Mouse (Mus musculus) liver, embryonic 13.5 days (tissue): ENCODE results near the gene Nxpe5. TPM values are rescaled to one million over a fixed set of nuclear protein-coding genes. Genes with fewer than 3 reads are reported as not detected.
"Not testable (repeated sequence)": the region's sequence is repeated elsewhere in the genome, so short reads cannot be mapped to it uniquely, and the experiment has no call there.

Experiments
- ATAC-seq: fragments of 200-750 bp; cut with Nextera tagmentation; 2 replicates; pipeline ENCODE4 v1.8.0; 2017; ENCODE audit warnings: low read depth, mild to moderate bottlenecking, moderate number of reproducible peaks, moderate library complexity
- DNase-seq: peaks from one replicate; pipeline ENCODE4 v3.0.0; 2022
- H3K27ac ChIP-seq: fragments of 300-500 bp; sonication (generic); 2 replicates; pipeline ENCODE4 v1.5.1; 2015; ENCODE audit warnings: moderate library complexity, mild to moderate bottlenecking, inconsistent platforms
- H3K27me3 ChIP-seq: fragments of 300-500 bp; sonication (generic); 2 replicates; pipeline ENCODE4 v1.6.1; 2015; ENCODE audit warnings: mild to moderate bottlenecking, inconsistent platforms
- H3K36me3 ChIP-seq: fragments of 300-500 bp; sonication (generic); 2 replicates; pipeline ENCODE4 v1.6.1; 2015; ENCODE audit warnings: mild to moderate bottlenecking, inconsistent platforms
- H3K4me1 ChIP-seq: fragments of 300-500 bp; sonication (generic); replicated peaks from 2 replicates; pipeline ENCODE4 v1.6.1; 2015; ENCODE audit warnings: inconsistent platforms
- H3K4me2 ChIP-seq: fragments of 300-500 bp; sonication (generic); 2 replicates; pipeline ENCODE4 v1.6.1; 2015; ENCODE audit warnings: inconsistent platforms, mild to moderate bottlenecking, moderate library complexity
- H3K4me3 ChIP-seq: fragments of 300-500 bp; sonication (generic); replicated peaks from 2 replicates; pipeline ENCODE4 v1.5.1; 2015; ENCODE audit warnings: mild to moderate bottlenecking, inconsistent platforms
- H3K9ac ChIP-seq: fragments of 300-500 bp; sonication (generic); 2 replicates; pipeline ENCODE4 v1.6.1; 2015; ENCODE audit warnings: mild to moderate bottlenecking, inconsistent platforms
- H3K9me3 ChIP-seq: fragments of 300-500 bp; sonication (generic); replicated peaks from 2 replicates; pipeline ENCODE4 v1.6.1; 2016; ENCODE audit warnings: inconsistent platforms
- WGBS: fragments of 180-500 bp; shearing (Covaris S2); methylation state at CpG from one replicate; pipeline ENCODE4 v1.1.7; 2015; ENCODE audit not compliant: insufficient replicate concordance; 5-methylcytosine and 5-hydroxymethylcytosine counted together
- polyA plus RNA-seq: library from polyadenylated mRNA; unstranded; fragments of >200 nt; fragmentation: Nextera tagmentation; extraction: Ambion mirVana; gene quantifications from 2 replicates; pipeline ENCODE4 v1.2.1, GENCODE M21; 2015

Nxpe5 gene
- polyA plus RNA-seq, 1 experiment from 2014 or later: 0.07 TPM

DNA sequence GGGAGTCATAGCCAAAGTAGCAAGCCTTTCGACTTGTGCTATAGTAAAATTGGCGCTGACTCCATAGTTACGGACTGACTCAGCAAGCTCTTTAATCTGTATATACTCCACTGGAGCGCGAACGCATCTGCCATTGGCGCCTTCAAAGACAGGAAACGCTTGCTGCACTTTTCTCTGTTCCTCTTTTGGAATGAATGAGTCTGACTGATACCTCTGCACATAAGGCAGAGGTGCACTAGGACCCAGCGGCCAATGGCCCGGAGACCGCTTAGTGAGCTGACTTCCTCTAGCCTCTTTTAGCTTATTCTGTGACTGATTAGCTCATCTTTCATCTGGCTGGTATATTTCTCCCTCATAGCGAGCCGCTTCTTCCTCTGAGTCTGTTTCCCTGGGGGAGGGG, 9.1 kb upstream of the Nxpe5 start:
- WGBS: 87% methylated on average over 13 of the region's 13 CpGs
- H3K36me3 ChIP-seq, ATAC-seq, DNase-seq, H3K4me3 ChIP-seq, H3K4me2 ChIP-seq, H3K27ac ChIP-seq, H3K27me3 ChIP-seq, H3K4me1 ChIP-seq, H3K9ac ChIP-seq: not testable (repeated sequence)
- H3K9me3 ChIP-seq: peaks cover 22% of the 10 kb centered on the region

DNA sequence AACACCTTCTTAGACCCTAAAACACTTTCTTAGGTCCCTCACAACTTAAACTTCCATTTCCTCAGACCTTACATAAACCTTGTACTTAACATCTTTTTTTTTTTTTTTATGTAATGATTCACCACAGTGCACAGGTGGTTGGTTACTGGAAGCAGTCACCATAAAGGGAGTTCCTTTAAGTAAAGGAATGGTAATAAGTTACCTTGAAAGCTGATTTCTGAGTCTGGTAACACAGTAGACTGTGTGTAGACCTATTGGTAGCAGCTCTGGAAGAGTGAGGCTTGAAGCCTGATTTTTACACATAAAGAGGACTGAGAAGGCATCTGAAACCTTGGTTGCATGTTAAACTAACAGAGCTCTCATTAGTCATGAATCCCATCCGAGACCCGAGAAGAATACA, 5.8 kb upstream of the Nxpe5 start:
- Histone ChIP-seq H3K9ac (no peak overlapping the region), H3K27ac (no peak overlapping the region), H3K9me3 (peaks cover 22% of the 10 kb centered on the region), H3K4me1 (no peaks in the 10 kb centered on the region), H3K4me3 (no peak overlapping the region), H3K36me3 (no peaks in the 10 kb centered on the region), H3K4me2 (no peak overlapping the region), H3K27me3 (no peaks in the 10 kb centered on the region)
- ATAC-seq (no peak), DNase-seq (no peak)
- WGBS: 34% methylated on average over 2 of the region's 2 CpGs

DNA sequence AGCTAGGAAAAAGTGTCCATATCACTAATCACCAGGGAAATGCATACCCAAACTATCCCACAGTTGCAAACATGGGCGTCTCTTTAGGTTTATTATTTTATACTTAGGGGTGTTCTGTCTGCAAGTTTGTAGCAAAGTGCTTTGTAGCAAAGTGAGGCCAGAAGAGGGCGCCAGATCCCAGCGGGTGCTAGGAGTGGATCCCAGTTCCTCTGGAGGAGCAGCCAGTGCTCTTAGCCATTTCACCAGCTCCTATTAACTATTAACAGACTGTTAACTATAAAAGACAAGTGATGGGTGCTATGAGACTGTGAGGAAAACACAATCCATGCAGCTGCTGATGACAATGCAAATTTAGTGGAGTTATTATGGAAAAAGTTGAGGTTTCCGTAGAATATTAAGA, 3.6 kb upstream of the Nxpe5 start:
- Histone ChIP-seq H3K4me2 (no peak overlapping the region), H3K9me3 (0 out of 2 replicates have a peak, but pooled peaks cover 4% of the 10 kb centered on the region), H3K4me1 (no peaks in the 10 kb centered on the region), H3K27ac (no peak overlapping the region), H3K27me3 (no peaks in the 10 kb centered on the region), H3K4me3 (no peak overlapping the region), H3K9ac (no peak overlapping the region), H3K36me3 (no peaks in the 10 kb centered on the region)
- DNase-seq: peak; percentile 51
- 0 out of 2 replicates have a peak, but pooled peaks have one; percentile 36 for ATAC-seq
- WGBS: 21% methylated on average over 4 of the region's 4 CpGs

DNA sequence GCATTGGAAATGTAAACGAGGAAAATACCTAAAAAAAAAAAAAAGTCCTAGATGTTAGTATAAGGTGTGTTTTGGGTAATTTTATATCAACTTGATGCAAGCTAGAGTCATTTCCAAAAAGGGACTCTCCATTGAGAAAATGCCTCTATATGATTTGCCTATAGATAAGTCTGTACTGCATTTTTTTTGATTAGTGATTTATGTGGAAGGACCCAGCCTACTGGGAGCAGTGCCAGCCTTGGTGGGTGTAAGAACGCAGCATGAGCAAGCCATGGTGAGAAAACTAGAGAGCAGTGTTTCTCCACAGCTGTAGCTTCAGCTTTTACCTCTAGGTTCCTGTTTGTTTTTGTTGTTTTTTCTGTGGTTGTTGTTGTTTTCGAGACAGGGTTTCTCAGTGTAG, 2.4 kb upstream of the Nxpe5 start:
- Histone ChIP-seq H3K4me2 (no peak overlapping the region), H3K4me3 (no peak overlapping the region), H3K36me3 (no peaks in the 10 kb centered on the region), H3K9me3 (no peaks in the 10 kb centered on the region), H3K27ac (no peak overlapping the region), H3K27me3 (no peaks in the 10 kb centered on the region), H3K9ac (no peak overlapping the region), H3K4me1 (no peaks in the 10 kb centered on the region)
- 46% methylated on average over 3 of the region's 3 CpGs for WGBS
- ATAC-seq: no peak
- no peak for DNase-seq

DNA sequence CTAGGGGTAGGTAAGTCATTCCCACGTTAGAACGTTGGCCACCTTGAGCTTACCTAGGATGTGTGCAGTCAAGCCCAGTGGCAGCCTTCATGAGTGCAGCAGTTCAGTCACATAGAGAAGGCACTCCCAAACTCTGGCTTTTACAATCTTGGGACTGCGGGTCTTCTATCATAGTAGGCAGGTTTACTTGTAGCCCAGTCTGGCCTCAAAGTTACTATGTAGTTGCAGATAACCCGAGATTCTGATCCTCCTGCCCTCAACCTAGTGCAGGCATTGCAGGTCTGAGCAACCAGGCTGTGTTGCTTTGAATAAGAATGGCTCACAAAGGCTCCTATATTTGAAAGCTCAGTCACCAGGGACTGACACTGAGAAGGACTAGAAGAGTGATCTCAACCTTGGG, 793 bp downstream of the Nxpe5 start:
- DNase-seq: no peak
- ATAC-seq: no peak
- 31% methylated on average over 4 of the region's 4 CpGs for WGBS

DNA sequence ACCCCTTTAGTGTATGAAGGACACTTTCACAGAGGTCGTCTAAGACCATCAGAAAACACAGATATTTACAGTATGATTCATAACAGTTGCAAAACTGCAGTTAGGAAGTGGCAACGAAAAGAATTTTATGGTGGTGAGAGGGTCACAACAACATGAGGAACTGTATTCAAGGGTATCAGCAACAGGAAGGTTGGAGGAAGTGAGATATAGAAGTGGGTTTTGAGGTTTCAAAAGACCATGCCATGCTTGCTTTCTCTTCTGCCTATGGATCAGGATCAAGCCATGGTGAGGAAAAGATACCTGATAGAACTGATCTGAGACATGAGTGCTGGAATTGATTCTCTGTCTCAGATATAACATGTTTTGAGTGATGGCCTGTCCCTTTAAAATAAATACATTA, 1.7 kb downstream of the Nxpe5 start:
- DNase-seq: no peak

More for the DNA sequence above, 793 bp downstream of the Nxpe5 start:
- no peak overlapping the region for H3K9ac ChIP-seq
- H3K4me3 ChIP-seq: no peak overlapping the region
- H3K9me3 ChIP-seq: no peaks in the 10 kb centered on the region
- H3K27ac ChIP-seq: no peak overlapping the region
- no peaks in the 10 kb centered on the region for H3K4me1 ChIP-seq
- H3K4me2 ChIP-seq: no peak overlapping the region
- H3K27me3 ChIP-seq: no peaks in the 10 kb centered on the region
- no peaks in the 10 kb centered on the region for H3K36me3 ChIP-seq

DNA sequence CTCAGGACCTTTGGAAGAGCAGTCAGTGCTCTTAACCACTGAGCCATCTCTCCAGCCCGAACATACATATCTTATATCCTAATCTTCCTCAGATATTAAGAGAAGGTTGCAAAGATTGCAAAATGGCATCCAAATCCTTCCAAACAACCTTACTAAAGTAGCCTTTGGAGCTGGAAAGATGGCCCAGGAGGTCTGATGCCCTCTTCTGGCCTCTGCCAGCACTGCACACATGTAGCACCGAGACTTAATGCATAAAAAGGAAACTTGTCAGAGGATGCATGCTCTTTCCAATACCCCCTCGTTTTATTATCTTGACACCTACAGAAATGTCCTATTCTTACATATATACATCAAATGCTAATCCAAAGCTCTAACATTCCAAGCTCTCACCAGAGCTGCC, 2.3 kb downstream of the Nxpe5 start:
- H3K4me2 ChIP-seq: no peak overlapping the region
- no peaks in the 10 kb centered on the region for H3K9me3 ChIP-seq
- H3K36me3 ChIP-seq: no peaks in the 10 kb centered on the region
- WGBS: 34% methylated on average over 3 of the region's 3 CpGs
- no peak overlapping the region for H3K4me3 ChIP-seq
- H3K27me3 ChIP-seq: no peaks in the 10 kb centered on the region
- no peak for ATAC-seq
- no peaks in the 10 kb centered on the region for H3K4me1 ChIP-seq
- no peak for DNase-seq
- no peak overlapping the region for H3K27ac ChIP-seq
- H3K9ac ChIP-seq: no peak overlapping the region

More for the DNA sequence above, 1.7 kb downstream of the Nxpe5 start:
- H3K4me2 ChIP-seq: no peak overlapping the region
- H3K9ac ChIP-seq: no peak overlapping the region
- WGBS: 5% methylated on average over 2 of the region's 2 CpGs
- no peaks in the 10 kb centered on the region for H3K9me3 ChIP-seq
- H3K27me3 ChIP-seq: no peaks in the 10 kb centered on the region
- no peak overlapping the region for H3K27ac ChIP-seq
- H3K36me3 ChIP-seq: no peaks in the 10 kb centered on the region
- no peaks in the 10 kb centered on the region for H3K4me1 ChIP-seq
- no peak for ATAC-seq
- no peak overlapping the region for H3K4me3 ChIP-seq

DNA sequence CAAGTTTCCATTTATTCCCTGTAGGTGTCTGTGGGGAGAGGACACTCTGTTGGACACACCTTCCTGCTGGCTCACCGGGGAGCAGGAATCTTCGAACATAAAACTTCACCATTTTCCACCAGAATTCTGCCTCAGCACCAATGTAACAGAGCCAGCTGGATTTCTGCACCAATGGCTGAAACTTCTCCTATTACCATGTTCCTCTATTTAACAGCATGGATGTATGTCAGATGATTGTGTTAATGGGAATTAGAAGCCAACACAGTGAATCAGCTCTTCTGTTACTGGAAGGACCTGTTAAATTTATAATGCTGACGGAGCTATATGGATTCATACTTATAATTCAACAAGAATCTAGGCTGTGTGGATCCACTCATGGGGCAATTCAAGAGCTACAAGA, 3.8 kb downstream of the Nxpe5 start:
- no peaks in the 10 kb centered on the region for H3K27me3 ChIP-seq
- H3K36me3 ChIP-seq: no peaks in the 10 kb centered on the region
- no peak overlapping the region for H3K4me3 ChIP-seq
- H3K9ac ChIP-seq: no peak overlapping the region
- no peaks in the 10 kb centered on the region for H3K9me3 ChIP-seq
- ATAC-seq (no peak), DNase-seq (no peak)
- H3K27ac ChIP-seq: no peak overlapping the region
- WGBS: 78% methylated on average over 3 of the region's 3 CpGs
- H3K4me2 ChIP-seq: no peak overlapping the region
- no peaks in the 10 kb centered on the region for H3K4me1 ChIP-seq

DNA sequence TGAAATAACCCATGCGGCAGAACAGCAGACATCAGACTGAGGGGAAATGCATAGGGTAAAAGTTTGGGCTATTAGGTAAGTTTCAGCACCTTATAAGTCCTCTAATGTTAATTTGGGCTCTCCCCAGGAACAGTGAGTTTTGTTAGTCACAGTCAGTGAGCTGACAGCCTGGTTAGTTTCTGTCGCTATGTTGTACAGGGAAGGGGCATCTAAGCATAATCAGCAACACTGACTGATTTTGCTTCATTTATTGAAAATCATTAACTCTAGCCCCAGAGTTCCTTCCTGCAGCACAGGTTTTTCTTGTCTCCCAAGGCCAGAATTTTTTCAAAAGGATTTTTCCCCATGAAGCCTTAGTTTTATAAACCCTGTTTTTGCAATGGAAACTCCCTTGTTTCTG, 8.1 kb downstream of the Nxpe5 start:
- Histone ChIP-seq H3K27me3 (no peaks in the 10 kb centered on the region), H3K9ac (no peak overlapping the region), H3K9me3 (no peaks in the 10 kb centered on the region), H3K4me2 (no peak overlapping the region), H3K4me1 (no peaks in the 10 kb centered on the region), H3K36me3 (no peaks in the 10 kb centered on the region), H3K27ac (no peak overlapping the region), H3K4me3 (no peak overlapping the region)
- no peak for ATAC-seq
- no peak for DNase-seq
- 80% methylated on average over 2 of the region's 2 CpGs for WGBS

DNA sequence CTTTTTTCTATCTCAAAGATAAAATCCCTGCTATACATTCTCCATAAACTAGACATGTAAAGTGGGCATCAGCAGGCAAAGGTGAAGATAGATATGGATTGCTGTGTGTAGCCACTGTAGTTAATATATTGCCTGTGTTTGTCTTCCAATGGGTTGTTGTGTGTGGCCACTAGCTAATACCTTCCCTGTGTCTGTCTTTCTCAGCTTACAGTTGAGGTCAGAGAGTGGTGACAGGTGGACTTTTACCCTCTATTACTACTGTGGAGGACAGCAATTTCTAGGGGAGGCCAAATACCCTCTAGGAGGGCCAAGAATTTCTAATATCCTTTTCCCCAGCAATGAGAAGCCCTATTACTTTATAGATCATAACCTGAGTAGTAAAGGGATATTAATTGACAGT, 8.5 kb downstream of the Nxpe5 start:
- no peak overlapping the region for H3K9ac ChIP-seq
- no peak overlapping the region for H3K4me2 ChIP-seq
- no peaks in the 10 kb centered on the region for H3K36me3 ChIP-seq
- H3K4me1 ChIP-seq: no peaks in the 10 kb centered on the region
- DNase-seq (no peak), ATAC-seq (no peak)
- no peak overlapping the region for H3K27ac ChIP-seq
- H3K4me3 ChIP-seq: no peak overlapping the region
- H3K27me3 ChIP-seq: no peaks in the 10 kb centered on the region
- no peaks in the 10 kb centered on the region for H3K9me3 ChIP-seq

DNA sequence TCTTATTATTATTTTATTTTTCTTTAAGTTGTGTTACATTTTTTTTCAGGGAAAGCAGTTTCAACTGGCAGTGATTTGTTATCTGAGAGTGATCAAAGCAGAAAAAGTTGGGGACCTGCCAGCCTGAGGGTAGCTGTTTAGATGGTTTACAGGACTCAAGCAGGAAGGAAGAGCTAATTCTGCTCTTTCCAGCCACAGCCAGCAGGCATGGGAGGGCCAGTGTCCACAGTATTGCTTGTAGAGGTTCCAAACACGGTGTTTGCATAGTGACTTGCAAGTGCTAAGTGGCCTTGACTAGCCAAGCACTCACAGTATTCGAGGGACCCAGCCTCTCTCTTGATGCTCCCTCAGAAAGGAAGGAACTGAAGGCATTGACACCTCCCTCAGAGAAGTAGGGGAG, 15.8 kb downstream of the Nxpe5 start:
- Histone ChIP-seq H3K36me3 (no peaks in the 10 kb centered on the region), H3K4me2 (no peak overlapping the region), H3K27ac (no peak overlapping the region), H3K4me1 (no peaks in the 10 kb centered on the region), H3K27me3 (no peaks in the 10 kb centered on the region), H3K9me3 (no peaks in the 10 kb centered on the region), H3K4me3 (no peak overlapping the region), H3K9ac (no peak overlapping the region)
- no peak for DNase-seq
- 11% methylated on average over 2 of the region's 2 CpGs for WGBS
- no peak for ATAC-seq

DNA sequence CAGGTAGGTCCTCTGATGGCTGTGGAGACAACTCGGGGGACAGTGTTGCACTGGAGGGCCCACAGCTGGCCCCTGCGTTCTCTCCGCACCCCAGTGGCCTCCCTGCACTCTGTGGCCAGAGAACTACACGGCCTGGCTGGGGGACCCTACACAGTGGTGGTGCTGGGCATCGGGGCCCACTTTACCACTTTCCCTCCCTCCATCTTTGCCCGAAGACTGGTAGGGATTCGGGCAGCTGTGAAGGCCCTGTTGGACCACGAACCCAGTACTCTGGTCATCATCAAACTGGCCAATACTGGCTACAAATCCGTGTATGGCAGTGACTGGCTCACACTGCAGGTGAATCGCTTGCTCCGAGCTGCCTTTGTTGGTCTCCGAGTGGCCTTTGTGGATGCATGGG, 25.4 kb downstream of the Nxpe5 start:
- DNase-seq (no peak), ATAC-seq (no peak)
- H3K4me2 ChIP-seq: no peak overlapping the region
- no peaks in the 10 kb centered on the region for H3K9me3 ChIP-seq
- H3K27me3 ChIP-seq: no peaks in the 10 kb centered on the region
- WGBS: 77% methylated on average over 12 of the region's 12 CpGs
- H3K36me3 ChIP-seq: no peaks in the 10 kb centered on the region
- H3K4me1 ChIP-seq: peaks cover 13% of the 10 kb centered on the region
- H3K4me3 ChIP-seq: no peak overlapping the region
- no peak overlapping the region for H3K27ac ChIP-seq
- no peak overlapping the region for H3K9ac ChIP-seq

DNA sequence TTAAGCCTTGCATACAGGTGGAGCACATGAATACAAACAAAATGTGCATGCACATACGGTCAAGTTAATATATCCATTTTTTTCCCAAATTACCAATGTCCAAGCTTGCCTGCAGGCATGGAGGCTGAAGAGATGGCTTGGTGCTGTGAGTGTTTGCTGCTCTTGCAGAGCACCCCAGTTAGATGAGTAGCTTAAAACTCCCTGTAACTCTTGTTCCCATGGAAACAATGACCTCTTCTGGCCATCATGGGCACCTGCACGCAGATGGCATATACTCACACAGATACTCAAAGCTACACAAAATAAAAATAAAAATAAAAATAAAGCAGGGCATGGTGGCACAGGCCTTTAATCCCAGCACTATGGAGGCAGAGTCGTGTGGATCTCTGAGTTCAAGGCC, 27.4 kb downstream of the Nxpe5 start:
- H3K4me1 ChIP-seq: peaks cover 32% of the 10 kb centered on the region
- no peak overlapping the region for H3K4me3 ChIP-seq
- ATAC-seq (no peak), DNase-seq (no peak)
- WGBS: 78% methylated on average over 3 of the region's 3 CpGs
- H3K9me3 ChIP-seq: no peaks in the 10 kb centered on the region
- H3K27me3 ChIP-seq: no peaks in the 10 kb centered on the region
- no peak overlapping the region for H3K4me2 ChIP-seq
- peaks cover 7% of the 10 kb centered on the region for H3K36me3 ChIP-seq
- H3K27ac ChIP-seq: no peak overlapping the region
- no peak overlapping the region for H3K9ac ChIP-seq
